Mouse (Mus musculus): Measurements from ENCODE around the gene Cnnm3. TPM values are rescaled to one million over a fixed set of nuclear protein-coding genes. Genes with fewer than 3 reads are reported as not detected.

Cnnm3 gene
- total RNA-seq, 2 experiments from 2014 or later: 23.1 to 29.8 TPM

DNA sequence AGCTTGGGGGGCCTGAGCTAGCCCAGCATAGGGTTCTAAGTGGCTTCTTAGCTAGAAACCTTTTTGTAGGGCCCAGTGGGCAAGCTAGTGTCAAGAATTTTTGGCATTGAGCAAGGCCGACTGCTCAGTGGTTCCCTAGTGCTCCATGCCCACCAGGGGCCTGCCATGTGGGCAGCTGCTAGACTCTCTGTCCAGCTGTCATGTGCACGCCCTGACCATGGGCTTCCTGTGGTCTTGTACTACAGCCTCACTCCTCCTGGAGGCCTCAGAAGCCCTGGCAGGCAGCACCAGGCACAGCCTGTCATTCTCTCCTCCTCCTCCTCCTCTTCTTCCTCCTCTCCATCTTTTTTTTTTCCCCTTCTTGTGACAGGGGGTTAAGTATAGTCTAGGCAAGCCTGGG, 14.4 kb upstream of the Cnnm3 start:
- DNase-seq: no peak

DNA sequence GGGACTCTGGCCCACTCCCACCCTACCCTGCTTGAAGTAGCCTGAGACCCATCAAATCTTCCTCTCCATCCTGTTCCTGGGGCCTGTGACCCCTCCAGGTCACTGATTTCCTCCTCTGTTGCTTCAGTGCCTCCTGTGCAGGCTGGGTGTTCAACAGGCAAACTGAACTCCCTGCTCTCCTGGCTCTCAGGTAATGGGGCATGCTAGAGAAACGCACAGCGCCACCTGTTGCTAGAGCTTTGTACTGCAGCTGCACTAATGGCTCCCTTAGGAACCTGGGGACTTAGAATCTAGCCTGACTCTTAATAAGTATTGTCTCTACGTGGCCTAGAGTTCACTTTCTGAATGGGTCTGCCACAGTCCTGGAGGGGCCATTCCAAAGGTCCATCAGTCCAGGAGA, 10.4 kb upstream of the Cnnm3 start:
- peak; percentile 87 for DNase-seq

DNA sequence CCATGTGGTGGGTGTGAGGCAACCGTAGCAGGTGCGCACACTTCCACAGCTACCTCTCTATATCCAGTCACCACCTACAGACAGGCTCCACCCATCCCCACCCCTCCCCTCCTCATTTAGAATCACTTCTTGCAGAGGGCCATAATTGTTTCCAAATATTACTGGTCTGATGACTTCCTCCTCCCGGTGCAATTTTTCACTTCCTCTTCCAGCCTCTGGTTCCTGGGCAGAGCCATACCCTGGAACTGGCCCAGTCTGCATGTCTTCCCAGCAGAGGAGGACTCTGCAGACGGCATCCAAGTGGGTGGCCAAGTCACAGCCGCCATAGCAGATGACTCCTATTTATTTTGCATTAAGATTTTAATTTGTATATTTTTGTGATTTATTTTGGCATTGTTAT, 3.4 kb upstream of the Cnnm3 start:
- DNase-seq: no peak

DNA sequence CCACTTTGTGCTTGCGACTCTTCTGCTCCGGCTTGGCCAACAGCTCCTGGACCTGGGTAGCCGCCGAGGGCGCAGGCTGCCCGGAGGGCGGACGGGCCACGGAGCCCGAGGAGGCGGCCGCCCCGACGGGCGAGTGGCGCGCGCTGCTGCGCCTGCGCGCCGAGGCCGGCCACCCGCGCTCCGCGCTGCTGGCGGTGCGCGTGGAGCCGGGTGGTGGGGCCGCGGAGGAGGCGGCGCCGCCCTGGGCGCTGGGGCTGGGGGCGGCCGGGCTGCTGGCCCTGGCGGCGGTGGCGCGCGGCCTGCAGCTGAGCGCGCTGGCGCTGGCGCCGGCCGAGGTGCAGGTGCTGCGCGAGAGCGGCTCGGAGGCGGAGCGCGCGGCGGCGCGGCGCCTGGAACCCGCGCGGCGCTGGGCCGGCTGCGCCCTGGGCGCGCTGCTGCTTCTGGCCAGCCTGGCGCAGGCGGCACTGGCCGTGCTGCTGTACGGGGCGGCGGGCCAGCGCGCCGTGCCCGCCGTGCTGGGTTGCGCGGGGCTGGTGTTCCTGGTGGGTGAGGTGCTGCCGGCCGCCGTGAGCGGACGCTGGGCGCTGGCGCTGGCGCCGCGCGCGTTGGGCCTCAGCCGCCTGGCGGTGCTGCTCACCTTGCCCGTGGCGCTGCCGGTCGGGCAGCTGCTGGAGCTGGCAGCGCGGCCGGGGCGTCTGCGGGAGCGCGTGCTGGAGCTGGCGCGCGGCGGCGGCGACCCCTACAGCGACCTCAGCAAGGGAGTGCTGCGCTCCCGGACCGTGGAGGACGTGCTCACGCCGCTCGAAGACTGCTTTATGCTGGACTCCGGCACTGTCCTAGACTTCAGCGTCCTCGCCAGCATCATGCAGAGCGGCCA, 660 bp downstream of the Cnnm3 start:
- peak; percentile 67 for DNase-seq

DNA sequence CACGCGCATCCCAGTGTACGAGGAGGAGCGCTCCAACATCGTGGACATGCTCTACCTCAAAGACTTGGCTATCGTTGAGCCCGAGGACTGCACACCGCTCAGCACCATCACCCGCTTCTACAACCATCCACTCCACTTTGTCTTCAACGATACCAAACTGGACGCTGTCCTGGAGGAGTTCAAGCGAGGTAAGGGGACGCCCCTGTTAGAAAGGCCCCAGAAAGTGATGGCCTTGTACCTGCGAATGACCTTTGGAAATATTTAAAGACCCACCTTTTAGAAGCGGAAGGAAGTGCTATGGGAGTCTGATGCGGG, 1.3 kb downstream of the Cnnm3 start:
- DNase-seq: no peak

DNA sequence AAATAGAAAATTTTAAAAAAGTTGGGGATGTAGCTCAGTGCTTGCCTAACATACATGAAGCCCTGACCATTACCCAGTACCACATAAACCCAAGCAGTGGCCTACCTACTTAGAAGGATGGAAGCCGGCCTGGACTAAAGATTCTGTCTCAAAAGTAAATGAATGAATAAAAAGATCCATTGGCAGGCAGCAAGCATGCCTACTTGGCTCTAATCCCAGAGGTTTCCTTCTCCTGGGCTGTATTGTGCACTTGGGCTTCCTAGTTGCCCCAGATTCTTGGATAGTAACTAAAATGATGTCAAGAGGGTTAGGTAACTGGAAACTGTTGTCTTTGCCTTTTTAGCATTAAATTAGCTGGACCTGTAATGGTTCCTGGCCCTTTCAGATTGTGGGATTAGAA, 1.6 kb downstream of the Cnnm3 start:
- DNase-seq: peak; percentile 31

DNA sequence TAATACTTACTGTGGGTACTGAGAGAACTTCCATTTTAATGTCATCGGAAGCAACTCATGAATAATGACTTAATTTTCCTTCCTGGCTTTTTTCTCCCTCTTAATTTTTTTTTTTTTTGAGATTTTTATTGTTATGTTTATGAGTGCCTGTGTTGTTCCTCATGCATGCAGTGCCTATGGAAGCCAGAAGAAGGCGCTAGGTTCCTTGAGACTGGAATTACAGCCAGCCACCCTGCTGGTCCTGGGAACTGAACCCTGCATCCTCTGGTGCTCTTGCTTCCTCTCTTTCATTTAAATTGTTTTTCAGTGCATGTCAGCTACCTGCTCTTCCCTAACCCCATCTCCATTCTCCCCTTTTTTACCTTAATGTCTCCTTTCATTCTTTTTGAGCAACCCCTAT, 2.1 kb downstream of the Cnnm3 start:
- peak; percentile 48 for DNase-seq

DNA sequence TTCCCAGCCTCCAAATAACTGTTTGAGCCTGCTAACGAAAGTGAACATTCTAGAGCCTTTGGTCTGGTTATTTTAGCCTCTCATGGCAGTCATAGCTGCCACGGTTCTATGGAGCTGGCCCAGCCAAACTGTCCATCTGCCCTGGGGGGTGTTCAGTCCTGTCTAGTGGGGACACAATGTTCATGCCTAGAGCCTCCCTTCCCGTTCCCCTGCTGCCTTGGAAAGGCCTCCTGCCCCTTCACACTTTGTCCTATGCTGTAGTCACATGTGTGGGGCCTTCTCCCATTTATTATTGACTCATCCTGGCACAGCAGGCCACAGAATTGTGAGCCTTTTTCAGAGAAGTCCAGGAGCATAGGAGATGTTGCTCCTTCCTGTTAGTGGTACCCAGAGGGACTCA, 6.6 kb downstream of the Cnnm3 start:
- DNase-seq: no peak

DNA sequence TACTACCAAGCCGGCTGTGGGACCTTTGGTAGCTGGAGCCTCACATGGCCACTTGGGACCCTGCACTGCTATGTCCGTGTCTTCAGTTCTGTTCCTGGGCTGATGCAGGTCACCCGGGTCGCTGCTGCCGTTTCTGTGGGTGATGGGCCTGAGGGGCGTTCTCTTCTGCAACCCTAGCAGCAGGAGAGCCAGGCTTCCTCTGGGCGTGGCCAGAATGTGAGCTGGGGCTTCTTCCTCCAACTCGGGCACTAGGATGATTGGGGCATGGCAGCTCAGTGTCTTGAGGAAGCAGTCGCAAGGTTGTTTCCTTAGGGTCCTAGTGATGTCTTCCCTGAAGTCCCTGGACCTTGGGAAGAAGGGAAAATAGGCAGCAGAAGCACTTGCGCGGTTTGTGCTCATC, 8.0 kb downstream of the Cnnm3 start:
- DNase-seq: no peak

DNA sequence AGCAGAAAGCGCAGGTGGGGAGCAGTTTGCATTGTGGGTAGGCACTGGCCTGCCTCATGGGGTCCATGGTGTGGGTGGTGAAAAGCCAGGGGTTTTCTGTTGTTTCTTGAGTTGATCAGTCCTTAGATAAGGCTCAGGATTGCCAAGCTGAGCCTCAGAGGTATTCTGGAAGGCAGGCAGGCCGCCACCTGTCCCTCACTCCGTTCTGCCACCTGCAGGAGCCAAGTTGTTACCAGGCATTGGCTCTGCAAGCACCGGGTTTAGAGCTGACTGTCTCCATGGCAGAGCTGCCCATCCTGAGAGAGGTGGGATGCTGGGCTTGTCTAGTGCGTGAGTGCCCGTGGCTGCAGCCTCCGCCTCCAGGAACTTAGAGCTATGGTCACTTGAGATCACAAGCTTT, 10.5 kb downstream of the Cnnm3 start:
- DNase-seq: no peak

DNA sequence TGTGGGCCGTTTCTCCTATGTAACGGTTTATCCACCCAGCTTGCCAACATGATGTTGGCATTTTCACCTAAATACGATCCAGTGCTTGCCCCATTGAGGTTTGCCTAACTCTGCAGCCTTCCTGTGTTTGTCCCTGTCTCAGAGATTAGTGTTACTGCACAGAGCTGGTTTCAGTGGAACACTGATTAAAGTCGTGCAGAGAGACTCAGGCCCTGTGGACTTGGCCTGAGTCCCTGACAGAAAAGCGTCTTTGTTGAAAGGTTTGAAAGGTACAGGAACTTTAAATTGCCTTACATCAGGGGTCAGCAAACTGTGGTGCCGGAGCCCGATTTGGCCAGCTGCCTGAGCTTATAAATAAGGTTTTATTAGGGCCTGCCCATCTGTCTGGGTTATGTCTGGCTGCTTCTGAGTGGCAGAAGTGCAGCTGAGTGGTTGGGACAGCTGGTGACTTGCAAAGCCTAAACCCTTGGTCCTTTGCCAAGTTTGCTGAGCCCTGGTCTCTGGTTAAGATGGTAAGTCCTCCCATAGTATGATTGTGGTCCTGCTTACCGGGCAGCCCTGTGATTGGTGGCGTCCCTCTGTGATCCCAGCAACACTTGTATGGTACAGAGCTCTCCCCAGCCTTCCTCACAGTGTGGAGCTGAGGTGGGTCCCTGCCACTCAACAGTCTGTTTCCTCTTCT, 11.8 kb downstream of the Cnnm3 start:
- DNase-seq: no peak

DNA sequence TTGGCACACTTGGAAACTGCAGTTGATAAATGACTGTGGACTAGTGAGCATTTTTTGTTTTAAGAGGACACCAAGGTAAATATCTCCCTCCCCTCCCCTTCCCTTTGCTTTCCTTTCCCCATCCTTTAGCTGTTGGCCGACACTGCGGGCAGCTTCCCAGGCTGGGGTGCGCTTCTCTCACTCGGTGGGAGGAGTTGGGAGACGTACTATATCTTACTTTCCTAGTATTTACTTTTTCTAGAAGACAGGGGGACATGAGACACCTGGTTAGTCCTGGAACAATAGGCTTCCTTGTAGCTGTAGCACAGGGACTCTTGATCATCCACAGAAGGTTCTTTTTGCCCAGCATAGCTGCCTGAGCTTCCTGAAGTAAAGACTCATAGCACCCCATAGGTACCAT, 12.4 kb downstream of the Cnnm3 start:
- DNase-seq: no peak

DNA sequence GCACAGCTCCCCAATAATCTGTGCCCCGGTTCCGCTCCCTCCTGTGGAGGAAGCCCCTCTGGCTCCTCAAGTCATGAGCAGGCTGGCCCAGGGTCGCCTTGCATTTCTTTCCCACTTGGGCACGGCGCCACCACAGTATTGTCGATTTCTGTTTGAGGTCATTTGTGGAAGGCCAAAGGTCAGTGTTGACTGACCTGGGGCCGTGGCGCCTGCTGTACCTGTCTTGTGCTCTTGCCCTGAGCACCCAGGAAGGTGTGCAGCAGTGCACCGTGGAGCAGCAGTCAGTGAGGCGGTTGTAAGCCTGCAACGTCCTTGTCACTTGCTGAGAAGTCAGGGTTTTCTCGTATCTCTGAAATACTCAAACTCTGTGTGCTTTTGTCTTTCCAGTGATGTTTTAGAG, 14.1 kb downstream of the Cnnm3 start:
- DNase-seq: no peak

DNA sequence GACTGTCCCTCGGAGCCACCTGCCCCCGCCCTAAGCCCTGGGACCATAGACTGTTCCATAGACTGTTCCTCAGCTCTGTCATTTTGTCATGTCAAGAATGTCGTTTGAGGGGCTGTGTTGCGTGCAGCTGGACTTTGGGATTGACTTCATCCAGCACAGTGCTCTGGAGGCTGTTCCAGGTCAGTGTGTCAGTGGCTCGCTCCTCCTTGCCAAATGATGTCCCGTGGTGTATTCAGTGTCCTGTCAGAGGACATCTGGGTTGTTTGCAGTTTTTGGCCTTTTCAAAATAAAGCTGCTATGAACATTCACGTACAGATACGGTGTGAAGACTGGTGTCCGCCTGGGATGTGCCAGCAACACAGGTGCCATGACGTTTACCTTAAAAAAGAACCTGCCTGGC, 15.2 kb downstream of the Cnnm3 start:
- DNase-seq: no peak

DNA sequence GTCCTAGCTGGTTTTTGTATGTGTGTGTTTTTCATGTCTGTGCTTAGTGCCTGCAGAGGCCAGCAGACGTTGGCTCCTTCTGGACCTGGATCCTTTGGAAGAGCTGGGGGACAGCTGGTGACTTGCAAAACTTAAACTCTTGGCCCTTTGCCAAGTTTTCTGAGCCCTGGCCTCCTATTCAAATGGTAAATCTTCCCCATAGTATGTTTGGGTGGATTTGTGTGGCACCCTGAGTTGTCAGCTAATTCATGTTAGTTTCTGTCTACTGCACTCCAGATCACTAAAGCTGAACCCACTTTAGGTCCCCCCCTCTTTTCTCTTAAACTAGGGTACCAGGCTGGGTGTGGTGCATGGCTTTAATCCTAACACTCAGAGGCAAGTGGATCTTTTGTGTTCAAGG, 16.7 kb downstream of the Cnnm3 start:
- DNase-seq: peak; percentile 50

DNA sequence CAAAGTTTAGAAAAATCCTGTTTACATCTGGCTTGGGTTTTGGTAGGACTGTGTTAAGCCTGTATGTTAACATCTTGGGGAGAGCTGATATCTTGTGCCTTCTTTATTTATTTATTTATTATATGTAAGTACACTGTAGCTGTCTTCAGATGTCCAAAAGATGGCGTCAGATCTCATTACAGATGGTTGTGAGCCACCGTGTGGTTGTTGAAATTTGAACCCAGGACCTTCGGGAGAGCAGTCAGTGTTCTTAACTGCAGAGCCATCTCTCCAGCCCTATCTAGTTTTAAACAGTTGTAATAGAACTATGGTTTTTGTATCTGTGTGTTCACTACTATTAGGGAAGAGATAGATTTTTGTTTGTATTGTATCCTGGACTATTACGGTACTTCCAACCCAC, 17.6 kb downstream of the Cnnm3 start:
- no peak for DNase-seq

DNA sequence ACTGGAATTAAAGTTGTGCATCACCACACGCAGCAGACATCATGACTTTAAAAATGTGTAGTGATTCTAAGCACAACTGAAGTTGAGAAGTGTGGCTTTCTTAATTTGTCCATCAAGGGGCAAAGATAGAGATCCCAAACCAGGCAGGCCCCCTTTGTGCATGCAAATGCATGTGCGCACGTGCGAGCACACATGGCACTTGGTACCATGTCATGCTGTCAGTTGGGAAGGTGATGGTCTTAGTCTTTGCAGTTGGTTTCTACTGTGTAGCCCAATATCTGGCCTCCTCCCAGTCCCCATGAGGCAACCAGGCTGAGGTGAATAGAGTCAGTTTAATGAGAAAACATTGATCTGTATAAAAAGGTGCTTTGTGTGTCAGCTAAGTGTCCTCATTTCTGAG, 18.2 kb downstream of the Cnnm3 start:
- no peak for DNase-seq

DNA sequence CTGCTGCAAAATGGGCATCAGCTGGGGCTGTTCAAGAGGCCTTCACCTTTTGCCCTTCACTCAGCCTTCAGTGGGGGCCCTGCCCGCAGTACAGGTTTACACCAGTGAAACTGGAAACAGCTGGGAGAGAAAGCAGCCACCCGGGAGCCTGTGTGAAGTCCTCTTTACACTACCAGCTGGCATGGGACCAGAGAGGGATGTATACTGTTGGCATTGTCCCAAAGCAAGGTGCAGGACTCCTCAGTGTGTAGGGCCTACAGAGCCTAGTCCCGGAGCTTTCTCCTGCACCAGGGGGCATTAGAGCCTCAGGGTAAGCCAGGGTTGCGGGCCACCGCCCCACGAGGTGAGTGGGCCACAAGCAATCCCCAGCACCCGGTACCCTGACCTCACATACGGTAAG, 18.8 kb downstream of the Cnnm3 start:
- no peak for DNase-seq

DNA sequence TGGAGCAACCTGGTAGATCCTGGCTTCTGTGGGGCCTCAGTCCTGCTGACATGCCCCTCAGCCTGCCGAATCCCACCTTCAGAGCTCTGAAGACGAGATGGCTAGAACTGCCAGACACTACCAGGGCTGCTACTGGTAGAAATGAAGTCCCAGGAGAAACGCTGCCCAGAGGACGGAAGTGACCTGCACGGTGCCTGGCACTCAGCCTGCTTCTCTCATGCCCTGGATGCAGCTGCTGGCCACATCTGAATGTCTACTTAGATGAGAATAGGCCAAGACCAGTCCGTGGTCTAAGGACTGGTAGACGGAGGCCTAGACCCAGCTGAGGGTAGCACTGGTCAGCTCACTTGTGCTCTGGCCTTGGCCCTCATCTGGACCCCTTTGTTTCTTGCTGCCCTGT, 19.3 kb downstream of the Cnnm3 start:
- peak; percentile 55 for DNase-seq

DNA sequence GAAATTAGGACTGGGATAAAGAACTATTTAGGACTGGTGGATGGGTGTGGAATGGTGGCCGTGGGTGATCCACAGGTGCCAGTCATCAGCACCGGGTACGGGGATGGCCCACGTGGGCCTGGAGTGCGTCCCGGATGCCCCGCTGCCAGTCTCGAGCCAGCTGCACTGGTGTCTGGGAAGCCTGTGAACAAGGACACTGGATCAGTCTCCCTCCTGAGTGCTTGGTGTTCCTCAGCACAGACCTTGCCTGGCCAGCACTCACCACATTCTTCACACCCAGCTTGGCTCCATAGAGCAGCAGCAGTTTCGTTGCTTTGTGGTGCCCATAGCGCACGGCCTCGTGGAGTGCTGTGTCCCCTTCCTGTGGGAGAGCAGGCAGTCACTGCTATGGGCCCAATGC, 19.8 kb downstream of the Cnnm3 start:
- no peak for DNase-seq

DNA sequence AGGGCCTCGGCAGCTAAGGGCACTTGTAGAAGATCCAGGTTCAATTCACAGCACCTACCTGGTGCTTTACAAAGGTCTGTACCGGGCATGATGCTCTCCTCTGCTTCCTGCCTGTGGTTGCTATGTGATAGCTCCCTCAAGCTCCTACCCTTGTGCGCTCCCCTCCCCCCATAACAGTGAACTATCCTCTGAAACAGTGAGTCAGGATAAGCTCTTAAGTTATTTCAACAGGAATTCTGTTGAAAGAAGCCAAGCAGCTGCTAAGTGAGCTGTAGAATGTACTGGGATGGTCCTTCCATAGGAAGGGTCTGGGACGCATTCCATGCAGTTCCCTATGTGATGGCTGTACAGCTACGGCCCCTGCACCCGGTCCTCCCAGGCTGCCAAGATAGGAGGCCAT, 21.9 kb downstream of the Cnnm3 start:
- no peak for DNase-seq

DNA sequence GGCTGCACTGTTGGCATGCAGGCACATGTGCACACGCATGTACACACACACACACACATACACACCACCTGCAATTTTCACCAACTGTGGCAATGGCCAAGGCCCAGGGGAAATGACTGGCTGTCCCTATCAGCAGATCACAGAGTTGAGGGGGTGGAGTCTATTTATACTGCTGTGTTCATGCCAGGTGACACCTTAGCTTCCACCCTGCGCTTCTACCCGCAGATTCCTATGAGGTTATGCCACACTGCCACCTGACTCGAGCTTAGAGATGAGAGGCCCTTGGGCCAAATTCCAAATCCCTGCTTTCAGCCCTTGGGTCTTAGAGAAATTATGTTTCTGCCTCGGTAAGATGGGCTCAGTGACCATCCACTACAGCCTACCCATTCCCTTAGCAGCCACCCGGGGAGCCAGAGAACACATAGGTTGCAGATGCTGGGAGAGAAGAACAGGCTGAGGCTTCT, 23.0 kb downstream of the Cnnm3 start:
- no peak for DNase-seq

DNA sequence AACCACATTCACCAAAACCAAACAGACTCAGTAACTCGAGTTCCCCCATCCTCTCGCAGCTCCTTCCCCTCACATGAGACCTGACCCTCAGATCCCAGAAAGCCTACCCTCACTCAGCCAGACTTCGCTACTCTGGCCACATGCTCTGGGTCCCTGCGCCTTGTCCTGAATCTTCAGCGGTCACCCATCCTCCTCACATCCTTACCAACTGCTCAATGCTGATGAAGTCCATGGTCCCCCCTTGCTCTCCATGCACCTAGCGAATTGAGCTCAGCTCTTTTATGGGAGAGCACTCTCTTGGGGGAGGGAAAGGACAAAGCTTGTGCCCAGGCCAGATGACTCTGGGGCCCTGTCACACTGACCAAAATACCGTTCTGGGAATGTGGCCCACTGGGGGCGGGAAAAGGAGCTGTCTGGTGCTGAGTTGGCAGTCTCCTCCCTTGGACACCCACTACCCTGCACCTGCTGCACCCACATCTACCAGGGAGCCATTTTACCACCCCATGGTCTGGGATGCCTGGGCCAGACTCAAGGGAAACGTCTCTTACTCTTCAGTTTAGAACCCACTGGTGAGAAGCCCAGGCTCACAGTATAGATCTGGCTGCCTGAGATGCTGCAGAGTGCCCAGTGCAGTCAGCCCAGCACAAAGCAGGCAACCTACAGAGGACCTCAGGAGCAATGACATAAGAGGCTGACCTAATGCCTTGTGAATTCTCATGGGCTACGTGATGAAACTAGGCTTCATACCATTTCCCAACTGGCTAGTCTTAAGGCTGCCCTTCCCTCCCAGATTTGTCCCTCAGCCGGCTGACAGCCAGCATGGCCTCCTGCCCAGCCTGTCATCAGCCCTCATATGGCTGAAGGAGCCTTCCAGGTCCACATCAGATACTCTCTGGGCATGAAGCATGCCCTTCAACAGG, 24.1 kb downstream of the Cnnm3 start:
- DNase-seq: peak; percentile 83

Measured in adrenal gland, postnatal 10 days (tissue).